Mouse (Mus musculus) intestine, embryonic 15.5 days (tissue): ENCODE measurements around the gene Fam13c. TPM values are rescaled to one million over a fixed set of nuclear protein-coding genes. Genes with fewer than 3 reads are reported as not detected.

Experiments used
- ATAC-seq: fragments of 200-750 bp; cut with Nextera tagmentation; 2 replicates; pipeline ENCODE4 v1.8.0; 2017; ENCODE audit warnings: moderate TSS enrichment, moderate library complexity
- H3K27ac ChIP-seq: fragments of 300-500 bp; sonication (generic); 2 replicates; pipeline ENCODE4 v1.5.1; 2015; ENCODE audit warnings: mild to moderate bottlenecking, inconsistent platforms
- H3K27me3 ChIP-seq: fragments of 300-500 bp; sonication (generic); replicated peaks from 2 replicates; pipeline ENCODE4 v1.6.1; 2015; ENCODE audit warnings: inconsistent platforms
- H3K36me3 ChIP-seq: fragments of 300-500 bp; sonication (generic); 2 replicates; pipeline ENCODE4 v1.6.1; 2015; ENCODE audit warnings: inconsistent platforms
- H3K4me1 ChIP-seq: fragments of 300-500 bp; sonication (generic); replicated peaks from 2 replicates; pipeline ENCODE4 v1.6.1; 2015; ENCODE audit warnings: inconsistent platforms
- H3K4me2 ChIP-seq: fragments of 300-500 bp; sonication (generic); replicated peaks from 2 replicates; pipeline ENCODE4 v1.6.1; 2015; ENCODE audit warnings: mild to moderate bottlenecking, inconsistent platforms
- H3K4me3 ChIP-seq: fragments of 300-500 bp; sonication (generic); replicated peaks from 2 replicates; pipeline ENCODE4 v1.5.1; 2015; ENCODE audit warnings: inconsistent platforms
- H3K9ac ChIP-seq: fragments of 300-500 bp; sonication (generic); 2 replicates; pipeline ENCODE4 v1.6.1; 2015; ENCODE audit warnings: inconsistent platforms
- H3K9me3 ChIP-seq: fragments of 300-500 bp; sonication (generic); 2 replicates; pipeline ENCODE4 v1.6.1; 2016; ENCODE audit warnings: inconsistent platforms
- WGBS: fragments of 180-500 bp; shearing (Covaris S2); methylation state at CpG from one replicate; pipeline ENCODE4 v1.1.7; 2015; 5-methylcytosine and 5-hydroxymethylcytosine counted together
- polyA plus RNA-seq: library from polyadenylated mRNA; unstranded; fragments of >200 nt; fragmentation: Nextera tagmentation; extraction: Ambion mirVana; gene quantifications from 2 replicates; pipeline ENCODE4 v1.2.1, GENCODE M21; 2015

Fam13c gene
- polyA plus RNA-seq, 1 experiment from 2014 or later: 8.0 TPM

- Histone ChIP-seq H3K36me3 (no peaks in the 10 kb centered on the region), H3K4me2 (peak overlapping the region; percentile 99), H3K27ac (no peak overlapping the region), H3K4me1 (peaks cover 8% of the 10 kb centered on the region), H3K9ac (peak overlapping the region; percentile 37; the same call in 1 of the 2 replicates), H3K27me3 (peaks cover 17% of the 10 kb centered on the region), H3K9me3 (no peaks in the 10 kb centered on the region), H3K4me3 (peak overlapping the region; percentile 62)
- under 1% methylated on average over 47 of the region's 48 CpGs for WGBS
- peak; percentile 61 for ATAC-seq
Measured at GRCm38 (mm10) chr10:70598516-70599125, 158.3 kb downstream of the Fam13c start.

- Histone ChIP-seq H3K4me3 (peak overlapping the region; percentile 62), H3K4me1 (peaks cover 8% of the 10 kb centered on the region), H3K36me3 (no peaks in the 10 kb centered on the region), H3K27me3 (peaks cover 17% of the 10 kb centered on the region), H3K9me3 (no peaks in the 10 kb centered on the region), H3K4me2 (peak overlapping the region; percentile 99), H3K9ac (peak overlapping the region; percentile 37), H3K27ac (no peak overlapping the region)
- ATAC-seq: peak; percentile 98
- under 1% methylated on average over 122 of the region's 124 CpGs for WGBS
Measured at GRCm38 (mm10) chr10:70599126-70599924, 159.0 kb downstream of the Fam13c start.

GRCm38 (mm10) chr10:70599925-70600305, 159.6 kb downstream of the Fam13c start:
- H3K27ac ChIP-seq: no peak overlapping the region
- WGBS: under 1% methylated on average over 28 of the region's 28 CpGs

More at GRCm38 (mm10) chr10:70599925-70600305, 159.6 kb downstream of the Fam13c start:
- ATAC-seq: peak; percentile 37
- peak overlapping the region; percentile 99 for H3K4me2 ChIP-seq
- H3K4me1 ChIP-seq: peaks cover 8% of the 10 kb centered on the region
- H3K9ac ChIP-seq: peak overlapping the region; percentile 30; the same call in 1 of the 2 replicates
- H3K27me3 ChIP-seq: peaks cover 17% of the 10 kb centered on the region
- H3K4me3 ChIP-seq: peak overlapping the region; percentile 62
- no peaks in the 10 kb centered on the region for H3K9me3 ChIP-seq
- H3K36me3 ChIP-seq: no peaks in the 10 kb centered on the region

Other genes with a start within 250 kb of the Fam13c start
- gene Mrln, start 235.8 kb upstream of the Fam13c start, polyA plus RNA-seq: 0.98 and 1.3 TPM in 2 replicates
- 1.3 and 1.5 TPM in 2 replicates for gene Slc16a9, start 195.4 kb upstream of the Fam13c start, polyA plus RNA-seq
- gene Phyhipl, start 215.5 kb downstream of the Fam13c start, polyA plus RNA-seq: 3.6 and 4.9 TPM in 2 replicates